Mouse (Mus musculus) myocyte (in vitro differentiated cells): ENCODE measurements around the gene Rassf6.

ENCODE experiments used
- E2F4 ChIP-seq: IDR thresholded peaks from one replicate; pipeline ENCODE4 v1.6.1; 2011; ENCODE audit warnings: mild to moderate bottlenecking, control low read depth, moderate library complexity; ENCODE audit not compliant: insufficient read depth
- MAX ChIP-seq: IDR thresholded peaks from one replicate; pipeline ENCODE4 v1.6.1; 2011; ENCODE audit warnings: low read depth, mild to moderate bottlenecking, control low read depth
- MYOD1 ChIP-seq, 3 experiments: IDR thresholded peaks; one replicate each; pipeline ENCODE4 v1.6.1; 2011; ENCODE audit warnings: control low read depth in 2 of 3, low read depth in 2 of 3, mild to moderate bottlenecking in 2 of 3, moderate library complexity in 1 of 3; ENCODE audit not compliant: insufficient read length in 2 of 3, control insufficient read depth in 1 of 3
- MYOG ChIP-seq, 3 experiments: IDR thresholded peaks; one replicate each; pipeline ENCODE4 v1.6.1; 2011; ENCODE audit warnings: control low read depth in 2 of 3, low read depth in 2 of 3, mild to moderate bottlenecking in 2 of 3; ENCODE audit not compliant: insufficient read length in 2 of 3, control insufficient read depth in 1 of 3, insufficient read depth in 1 of 3
- POLR2A ChIP-seq: IDR thresholded peaks from one replicate; pipeline ENCODE4 v1.6.1; 2011; ENCODE audit warnings: low read depth, mild to moderate bottlenecking, control low read depth, moderate library complexity; ENCODE audit not compliant: insufficient read length
- POLR2AphosphoS2 ChIP-seq: IDR thresholded peaks from one replicate; pipeline ENCODE4 v1.6.1; 2011; ENCODE audit warnings: low read depth, control low read depth; ENCODE audit not compliant: insufficient read length
- SRF ChIP-seq: IDR thresholded peaks from one replicate; pipeline ENCODE4 v1.6.1; 2011; ENCODE audit warnings: low read depth; ENCODE audit not compliant: control insufficient read depth, insufficient read length
- TCF12 ChIP-seq: IDR thresholded peaks from one replicate; pipeline ENCODE4 v1.6.1; 2011; ENCODE audit warnings: mild to moderate bottlenecking, control low read depth; ENCODE audit not compliant: poor library complexity, insufficient read depth, severe bottlenecking
- TCF3 ChIP-seq: IDR thresholded peaks from one replicate; pipeline ENCODE4 v1.6.1; 2011; ENCODE audit warnings: low read depth, control low read depth; ENCODE audit not compliant: insufficient read length

- TF ChIP-seq MYOD1 (IDR thresholded peaks at IDR 0.05; ENCODE audit: control insufficient read depth in 1 of 3, insufficient read length in 2 of 3, low read depth in 2 of 3) (no peak), POLR2A (no peak), MYOG (IDR thresholded peaks at IDR 0.05; ENCODE audit: control insufficient read depth in 1 of 3, insufficient read depth in 1 of 3, insufficient read length in 2 of 3, low read depth in 2 of 3) (no peak), TCF3 (no peak), SRF (no peak), MAX (no peak), POLR2AphosphoS2 (no peak), TCF12 (no peak), E2F4 (no peak)
Measured at GRCm38 (mm10) chr5:90655891-90656290, 15.4 kb upstream of the Rassf6 start.
